Mouse (Mus musculus): ENCODE measurements at regions not wholly inside any gene's neighbourhood (a gene's known extent, or its start where the extent isn't known, plus 50 kb on each side); places are given as distances from the start of the nearest gene placed in this dataset.

DNA sequence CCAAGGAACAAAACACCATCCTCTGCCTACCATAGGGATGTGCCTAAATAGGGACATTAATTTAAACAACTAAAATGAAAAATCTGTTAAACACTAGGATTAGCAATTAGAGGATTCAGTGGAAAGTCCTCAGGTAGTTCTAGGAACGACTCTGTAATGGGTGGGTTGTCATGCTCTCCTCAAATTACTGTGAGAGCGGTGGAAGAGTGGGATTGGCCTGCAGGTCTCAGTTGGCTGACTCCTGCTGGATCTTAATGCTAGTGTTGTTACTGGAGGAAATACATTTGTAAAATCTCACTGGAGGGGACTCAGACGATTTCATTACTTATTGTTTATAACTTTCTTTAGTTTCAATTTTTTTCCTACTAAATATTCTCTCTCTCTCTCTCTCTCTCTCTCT lies 525.6 kb upstream of the 4930452B06Rik start:
- no peak for DNase-seq (ENCODE audit: low read depth, low spot score)

DNA sequence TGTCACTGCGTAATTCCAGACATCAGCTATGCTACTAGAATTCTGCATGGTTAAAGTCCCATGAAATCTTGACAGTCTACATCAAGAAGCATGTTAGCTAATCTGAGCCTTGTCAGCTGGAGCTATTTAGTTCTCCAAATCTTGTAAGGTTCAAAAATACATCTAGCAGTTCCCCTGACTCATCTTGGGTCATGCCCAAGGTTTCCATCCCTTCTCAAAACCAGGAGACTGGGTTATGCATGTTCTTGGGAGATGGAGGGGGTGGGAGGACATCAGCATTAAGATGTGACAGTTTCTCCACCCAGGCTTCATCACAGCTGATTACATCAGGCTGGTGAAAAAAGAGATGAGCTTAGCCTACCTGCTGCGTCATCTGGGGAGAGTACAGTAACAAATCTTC lies 495.3 kb upstream of the 4930452B06Rik start:
- DNase-seq (ENCODE audit: low read depth, low spot score), result no peak

DNA sequence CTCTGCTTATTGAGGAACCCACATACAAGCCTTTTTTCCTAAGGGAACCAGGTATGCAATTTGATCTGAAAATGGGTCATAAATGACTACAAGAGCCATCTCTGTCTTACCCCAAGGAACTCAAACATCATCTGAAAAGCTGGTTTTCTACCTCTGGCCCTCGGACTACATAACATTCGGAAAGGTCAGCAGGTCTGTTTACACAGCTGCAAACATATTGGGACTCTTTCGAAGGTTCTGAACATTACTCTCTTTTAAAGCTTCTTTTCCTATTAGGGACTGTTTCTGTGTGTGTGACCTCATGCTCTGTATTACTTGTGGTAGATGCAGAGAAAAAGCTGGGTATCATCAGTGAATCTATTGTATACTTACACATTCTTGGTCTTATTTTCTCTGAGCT lies 491.9 kb upstream of the 4930452B06Rik start:
- DNase-seq (ENCODE audit: low read depth, low spot score), result no peak

DNA sequence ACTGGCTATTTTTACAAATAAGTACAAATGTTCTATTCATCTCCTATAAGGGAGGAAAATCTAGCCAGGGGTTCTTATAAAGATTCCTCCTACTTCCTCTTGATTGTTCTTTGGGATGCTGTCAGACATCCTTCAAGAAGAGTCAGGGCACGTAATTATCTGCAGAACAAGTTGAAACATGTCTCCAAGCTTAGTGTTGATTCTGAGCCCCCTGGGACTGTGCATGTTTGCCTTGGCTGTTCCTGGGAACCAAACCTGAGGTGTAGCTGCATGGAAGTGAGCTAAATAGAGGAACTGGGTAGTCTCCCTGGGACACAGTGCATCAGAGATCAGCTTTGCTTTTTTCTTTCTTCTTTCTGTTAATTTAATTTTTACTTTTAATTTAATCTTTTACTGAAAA lies 484.8 kb upstream of the 4930452B06Rik start:
- no peak for DNase-seq (ENCODE audit: low read depth, low spot score)

DNA sequence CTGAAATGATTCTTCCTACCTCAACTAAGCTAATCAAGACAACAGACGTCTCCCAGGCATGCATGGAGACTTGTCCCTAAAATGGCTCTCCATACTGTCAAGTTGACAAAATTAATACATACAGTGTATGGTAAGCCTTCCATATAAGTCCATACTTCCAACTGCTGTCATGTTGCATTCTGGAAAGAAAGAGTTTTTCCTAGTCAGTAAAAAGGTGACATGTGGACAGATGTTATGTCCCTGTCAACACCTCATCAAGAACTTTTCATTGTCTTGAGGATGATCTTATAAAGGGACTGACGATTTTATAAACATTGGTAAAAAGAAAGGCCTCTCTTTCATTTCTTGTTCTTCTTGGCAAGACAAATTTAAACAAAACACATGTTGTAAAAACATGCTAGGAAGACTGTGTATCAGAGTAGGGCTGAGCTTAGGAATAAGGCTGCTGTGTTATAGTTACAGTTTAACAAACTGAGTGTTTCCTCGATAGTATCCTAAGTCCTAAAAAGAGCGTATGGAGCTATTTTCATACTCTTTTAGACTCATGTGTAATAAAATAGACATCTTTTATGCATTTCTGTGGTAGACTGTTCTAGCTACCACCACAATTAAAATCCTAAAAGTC lies 480.7 kb upstream of the 4930452B06Rik start:
- DNase-seq (ENCODE audit: low read depth, low spot score), result no peak

DNA sequence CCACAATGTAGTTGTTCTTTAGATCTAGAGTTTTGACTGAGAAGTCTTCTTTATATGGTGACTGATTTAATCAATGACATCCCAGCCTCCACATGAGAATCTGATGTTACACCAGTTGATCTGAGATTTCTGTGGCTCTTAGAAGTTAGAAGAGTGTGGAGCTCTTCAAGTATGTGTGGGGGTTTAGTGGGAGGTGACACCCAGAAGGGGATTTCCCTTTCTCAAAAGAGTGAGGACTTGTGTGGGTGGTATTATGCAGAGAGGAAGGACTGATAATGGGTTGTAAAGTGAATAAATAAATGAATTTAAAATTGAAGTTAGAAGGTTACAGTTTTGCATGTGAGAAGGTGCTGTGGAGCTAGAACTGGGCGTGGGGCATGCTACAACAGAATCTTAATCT lies 439.7 kb upstream of the 4930452B06Rik start:
- DNase-seq (ENCODE audit: low read depth, low spot score), result no peak

DNA sequence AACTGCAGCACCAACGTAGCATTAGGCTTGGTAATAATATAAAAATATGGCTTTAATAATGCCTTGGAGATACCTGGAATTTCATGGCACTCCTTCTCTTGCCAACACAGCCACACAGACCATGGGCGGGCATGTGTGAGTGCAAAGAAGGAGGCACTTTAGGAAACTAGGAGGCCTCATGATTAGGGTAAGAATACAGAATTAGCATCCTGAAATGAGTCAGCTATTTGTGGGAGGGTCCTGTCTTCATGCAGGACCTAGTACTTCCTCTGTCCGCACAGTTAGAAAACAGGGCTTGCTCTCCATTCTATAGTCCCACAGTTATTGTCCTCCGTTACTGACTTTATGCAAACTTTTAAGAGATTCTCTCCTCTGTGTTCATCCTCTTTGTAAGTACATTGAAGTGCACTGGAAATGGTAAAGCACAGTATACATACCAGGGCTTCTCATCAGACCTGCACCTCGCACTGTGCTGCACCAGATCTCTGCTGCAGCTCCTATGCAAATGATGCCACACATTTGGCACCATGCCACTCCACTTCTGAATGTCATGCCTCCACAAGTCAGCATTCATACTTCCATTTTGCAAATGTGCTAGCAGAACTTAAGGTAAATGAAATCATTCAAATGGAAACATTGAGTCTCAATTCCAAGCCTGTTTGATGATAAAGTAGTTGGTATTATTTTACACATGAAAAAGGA lies 423.7 kb upstream of the 4930452B06Rik start:
- DNase-seq (ENCODE audit: low read depth, low spot score), result no peak

DNA sequence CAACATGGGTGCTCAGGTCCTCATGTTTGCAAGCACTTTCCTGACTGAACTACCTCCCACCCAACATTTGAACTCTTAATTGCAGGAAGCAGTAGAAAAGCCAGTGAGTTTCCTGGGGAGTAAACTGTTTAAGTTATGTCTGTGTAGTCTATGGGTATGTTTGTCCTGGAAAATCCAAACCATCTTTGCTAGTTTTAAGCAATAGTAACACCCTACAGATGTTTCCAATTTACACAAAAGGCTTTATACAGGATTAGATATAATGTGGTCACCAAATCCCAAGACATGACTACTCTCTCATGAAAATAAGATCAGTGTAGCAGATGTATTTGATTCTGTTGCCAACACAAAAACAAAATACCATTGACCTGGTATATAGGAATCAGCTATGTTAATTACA lies 421.1 kb upstream of the 4930452B06Rik start:
- no peak for DNase-seq (ENCODE audit: low read depth, low spot score)

DNA sequence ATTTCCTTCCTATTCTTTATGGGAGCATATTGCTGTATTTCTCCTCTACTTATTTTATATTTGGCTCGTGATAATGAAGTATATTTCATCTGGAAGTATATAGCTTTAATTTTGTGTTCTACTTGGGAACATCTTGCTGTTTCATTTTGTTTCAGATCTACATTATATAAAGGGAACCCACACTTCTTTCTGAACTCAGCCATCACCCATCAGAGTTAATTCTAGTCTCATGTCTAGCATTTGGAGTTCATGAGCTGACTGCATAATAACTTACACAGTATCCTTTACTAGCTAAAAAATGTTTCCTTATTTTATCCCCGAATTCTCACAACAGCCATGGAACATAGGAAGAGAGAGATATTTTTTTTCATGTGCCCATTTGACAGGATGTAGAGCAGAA lies 413.6 kb upstream of the 4930452B06Rik start:
- no peak for DNase-seq (ENCODE audit: low read depth, low spot score)

DNA sequence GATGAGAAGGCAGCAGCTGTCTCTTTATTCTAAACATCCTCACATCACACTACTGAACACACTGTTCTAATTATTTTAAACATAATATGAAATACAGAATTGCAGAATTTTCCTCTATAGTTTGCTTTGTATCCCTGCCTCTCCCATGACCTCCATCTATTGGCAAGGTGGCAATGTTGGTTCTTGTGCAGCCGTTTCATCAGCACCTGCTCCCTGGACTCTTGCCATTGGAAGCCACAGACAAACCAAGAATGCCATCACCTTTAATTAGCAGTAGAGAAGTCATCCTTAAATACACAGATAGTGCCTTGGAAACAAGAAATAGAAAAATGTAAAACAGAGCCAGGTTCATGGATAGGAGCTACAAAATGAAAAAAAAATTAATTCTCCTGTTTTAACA lies 413.0 kb upstream of the 4930452B06Rik start:
- no peak for DNase-seq (ENCODE audit: low read depth, low spot score)

DNA sequence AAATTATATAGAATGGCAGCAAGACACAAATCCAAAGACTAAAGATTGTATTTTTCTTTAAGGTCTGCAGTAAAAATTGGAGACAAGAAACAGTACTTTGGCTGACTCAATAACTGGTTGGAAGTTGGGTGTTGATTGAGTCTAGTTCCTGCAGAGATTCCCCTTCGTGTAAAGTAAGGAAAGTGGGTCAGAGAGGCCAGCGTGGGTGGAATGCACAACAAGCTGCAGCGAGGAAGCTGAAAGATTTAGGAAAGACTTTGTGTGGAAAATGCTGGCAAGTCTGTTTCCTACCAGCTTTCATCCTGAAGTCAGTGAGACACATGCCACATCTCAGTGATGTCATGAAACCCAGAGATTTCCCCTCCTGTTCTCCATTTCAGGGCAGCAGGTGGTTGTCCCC lies 405.1 kb upstream of the 4930452B06Rik start:
- no peak for DNase-seq (ENCODE audit: low read depth, low spot score)

DNA sequence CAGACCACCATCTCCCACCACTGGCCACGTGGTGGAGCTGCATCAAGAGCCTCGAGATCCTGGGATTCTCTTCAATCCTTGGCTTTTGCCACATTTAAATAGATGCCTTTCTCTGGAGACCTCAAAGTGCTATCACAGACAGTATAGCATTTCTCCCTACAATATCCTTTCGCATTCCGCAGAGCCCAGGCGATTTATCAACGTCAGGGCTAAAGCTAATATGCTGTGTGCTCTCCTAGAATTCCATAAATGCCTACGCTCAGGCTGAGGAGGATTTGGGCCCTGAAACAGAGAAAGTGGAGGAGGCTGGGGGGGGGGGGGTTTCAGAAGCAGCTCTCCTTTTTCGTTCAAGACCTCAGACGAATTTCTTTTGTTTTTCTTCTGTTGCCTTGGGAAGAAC lies 394.0 kb upstream of the 4930452B06Rik start:
- DNase-seq (ENCODE audit: low read depth, low spot score), result no peak

DNA sequence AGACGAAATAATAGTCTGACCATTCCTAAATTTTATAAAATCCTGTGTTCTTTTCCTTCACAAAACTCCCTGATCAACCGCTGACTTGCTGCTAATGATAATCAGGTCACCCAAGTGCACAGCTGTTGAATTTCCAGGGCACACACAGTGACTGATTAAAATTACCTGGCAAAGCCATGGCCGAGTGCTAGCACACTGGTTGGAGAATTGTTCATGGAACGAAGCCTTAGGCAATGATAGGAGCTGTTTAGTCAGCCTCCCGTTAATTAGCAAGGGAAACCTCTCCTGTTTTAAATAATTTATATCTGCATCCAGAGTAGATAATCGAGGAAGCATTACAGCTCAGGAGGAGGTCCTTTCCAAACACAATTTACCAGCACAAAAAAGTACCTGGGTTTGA lies 362.8 kb upstream of the 4930452B06Rik start:
- no peak for DNase-seq (ENCODE audit: low read depth, low spot score)

DNA sequence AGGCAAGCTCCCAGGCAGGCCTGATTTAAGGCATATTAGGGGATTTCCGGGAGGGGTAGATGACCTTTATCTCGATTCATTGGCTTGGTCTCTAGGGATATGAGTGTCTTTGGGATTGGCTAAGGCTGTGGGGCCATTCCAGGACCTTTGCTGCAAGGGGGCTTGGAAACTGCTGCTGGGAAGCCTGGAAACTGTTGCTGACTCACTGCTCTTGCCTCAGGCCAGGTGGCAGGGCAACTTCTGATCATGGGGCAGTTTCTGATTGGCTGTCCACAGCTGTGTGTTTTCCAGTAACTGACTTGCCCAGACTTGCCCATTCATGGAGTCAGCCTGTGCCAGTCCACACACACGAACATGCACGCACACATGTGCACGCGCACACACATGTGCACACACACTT lies 349.8 kb upstream of the 4930452B06Rik start:
- no peak for DNase-seq (ENCODE audit: low read depth, low spot score)

DNA sequence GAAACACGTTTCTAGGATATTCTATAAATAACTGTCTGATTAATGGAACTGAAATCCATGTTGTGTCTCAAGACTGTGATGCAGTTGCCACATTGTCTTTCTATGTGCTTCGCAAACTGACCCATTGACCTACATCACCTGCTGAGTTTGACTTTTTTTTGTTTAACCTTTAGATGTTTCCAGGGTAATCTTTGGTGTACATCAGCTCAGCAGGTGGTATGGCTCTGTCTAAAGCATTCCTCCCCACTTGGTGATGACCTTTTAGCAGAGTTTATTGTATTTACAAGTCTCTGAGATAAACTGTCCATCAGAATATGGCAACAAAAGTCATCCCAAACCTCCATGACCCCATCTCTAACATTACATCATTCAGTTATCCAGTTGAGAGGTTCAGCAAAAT lies 337.0 kb upstream of the 4930452B06Rik start:
- no peak for DNase-seq (ENCODE audit: low read depth, low spot score)

DNA sequence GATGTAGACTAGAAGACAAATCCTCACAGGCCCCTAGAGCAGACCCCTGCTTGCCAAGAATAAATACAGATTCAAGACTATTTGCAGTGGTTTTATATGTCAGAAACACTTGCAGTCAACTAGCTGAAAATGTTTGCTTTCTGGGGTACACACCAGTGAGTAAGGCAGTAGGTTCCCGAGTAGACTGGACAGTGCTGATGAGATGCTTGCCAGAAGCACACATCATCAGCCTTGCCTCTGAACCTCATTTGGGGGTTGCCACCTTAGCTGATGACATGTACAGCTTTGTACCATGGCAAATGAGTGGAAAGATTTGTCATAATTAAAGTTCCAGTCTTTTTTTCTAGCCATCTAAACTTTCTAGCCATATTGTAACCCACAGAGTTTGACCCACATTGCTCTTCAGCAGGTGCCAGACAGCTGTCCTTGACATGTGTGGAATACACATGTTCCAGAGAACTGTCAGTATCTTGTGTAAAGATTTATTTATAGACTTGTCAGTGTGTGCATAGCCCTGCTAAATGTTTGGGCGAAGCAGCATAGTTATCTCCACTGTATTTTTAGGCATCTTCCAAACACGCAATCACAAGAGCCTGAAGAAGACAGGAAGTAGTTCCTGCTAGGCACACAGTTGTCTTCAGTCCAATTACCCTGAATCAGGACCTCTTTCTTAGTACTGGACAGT lies 334.5 kb upstream of the 4930452B06Rik start:
- no peak for DNase-seq (ENCODE audit: low read depth, low spot score)

DNA sequence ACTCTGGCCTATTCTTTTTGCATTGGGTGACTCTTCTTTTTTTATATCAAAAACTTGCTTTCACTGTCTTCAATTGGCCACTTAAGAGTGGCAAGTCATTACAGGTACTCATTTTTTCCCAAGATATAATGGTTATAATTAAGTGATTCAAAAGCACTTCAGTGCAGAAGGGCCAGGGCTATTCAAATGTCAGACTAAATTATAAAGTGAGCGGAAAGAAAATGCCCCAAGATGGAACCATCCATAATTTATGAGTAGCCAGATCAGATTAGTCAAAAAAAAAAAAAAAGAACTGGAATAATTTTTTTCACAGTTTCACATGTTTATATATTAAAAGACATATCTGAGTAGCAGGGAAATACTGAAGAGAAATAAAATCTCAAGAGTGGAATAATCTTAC lies 333.8 kb upstream of the 4930452B06Rik start:
- no peak for DNase-seq (ENCODE audit: low read depth, low spot score)

DNA sequence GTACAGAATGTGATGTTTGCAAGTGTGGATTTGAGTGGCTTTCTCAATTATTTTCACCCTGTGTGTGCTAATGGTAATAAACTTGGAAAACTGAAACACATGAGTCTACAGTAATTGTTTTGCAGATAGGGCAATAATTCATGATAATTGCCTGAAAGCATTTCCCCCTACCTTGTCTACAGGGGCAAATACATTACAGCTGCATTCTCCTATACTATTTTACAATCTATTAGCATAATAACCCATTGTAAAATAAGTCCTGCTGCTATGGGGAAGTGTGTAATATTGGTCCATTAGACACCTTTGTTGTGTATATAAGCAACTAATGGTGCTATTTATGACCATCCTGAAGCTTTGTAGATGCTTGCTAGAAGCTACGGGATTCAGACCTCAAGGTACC lies 327.4 kb upstream of the 4930452B06Rik start:
- DNase-seq (ENCODE audit: low read depth, low spot score), result no peak

DNA sequence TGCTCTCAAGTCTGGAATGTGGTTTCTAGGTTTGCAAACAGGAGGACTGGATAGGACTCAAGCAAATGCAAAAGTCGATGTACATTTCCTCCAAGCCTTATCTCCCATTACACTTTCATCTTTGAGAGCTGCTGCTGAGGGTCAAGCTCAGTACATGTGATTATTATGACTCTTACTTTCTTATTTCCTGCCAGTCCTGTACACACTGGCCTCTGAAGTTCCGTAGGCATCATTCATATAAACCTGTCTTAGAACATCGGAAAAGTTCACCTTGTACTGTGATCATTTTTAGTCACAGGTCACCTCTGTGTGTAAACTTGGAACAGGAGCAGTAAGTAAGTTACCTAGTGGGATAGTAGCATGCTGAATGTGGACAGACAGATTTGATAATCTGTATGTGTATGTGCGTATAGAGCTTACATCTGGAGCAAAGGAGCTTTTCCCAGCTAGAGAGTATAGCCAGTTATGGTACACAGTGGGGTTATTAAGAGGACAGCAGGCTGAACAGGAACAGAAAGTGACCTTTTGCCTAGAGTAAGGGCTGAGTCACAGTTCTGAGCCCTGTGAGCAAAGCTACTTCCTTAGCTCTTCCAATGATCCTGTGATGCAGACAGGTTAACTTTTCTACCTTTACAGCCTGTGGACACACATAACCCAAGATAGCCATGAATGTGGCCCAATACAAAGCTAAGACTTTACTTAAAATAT lies 319.2 kb upstream of the 4930452B06Rik start:
- no peak for DNase-seq (ENCODE audit: low read depth, low spot score)

DNA sequence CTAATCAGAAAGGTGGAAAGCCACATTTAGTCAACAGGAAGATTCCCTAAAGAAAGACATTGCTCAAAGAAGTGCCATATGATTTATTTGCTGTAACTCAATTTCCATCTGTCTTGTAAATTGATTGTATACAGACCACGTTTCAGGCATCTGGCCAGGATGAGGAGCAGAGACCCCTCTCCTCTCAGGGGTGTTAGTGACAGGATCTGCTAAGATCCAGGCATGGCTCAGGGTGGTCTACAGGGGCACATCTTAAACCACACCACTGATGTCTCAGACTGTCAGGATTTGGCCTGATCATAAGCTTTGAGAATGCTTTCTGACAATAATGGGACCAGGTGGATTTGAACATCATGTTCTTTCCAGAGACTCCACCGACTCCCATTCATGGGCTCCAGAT lies 295.5 kb upstream of the 4930452B06Rik start:
- no peak for DNase-seq (ENCODE audit: low read depth, low spot score)

DNA sequence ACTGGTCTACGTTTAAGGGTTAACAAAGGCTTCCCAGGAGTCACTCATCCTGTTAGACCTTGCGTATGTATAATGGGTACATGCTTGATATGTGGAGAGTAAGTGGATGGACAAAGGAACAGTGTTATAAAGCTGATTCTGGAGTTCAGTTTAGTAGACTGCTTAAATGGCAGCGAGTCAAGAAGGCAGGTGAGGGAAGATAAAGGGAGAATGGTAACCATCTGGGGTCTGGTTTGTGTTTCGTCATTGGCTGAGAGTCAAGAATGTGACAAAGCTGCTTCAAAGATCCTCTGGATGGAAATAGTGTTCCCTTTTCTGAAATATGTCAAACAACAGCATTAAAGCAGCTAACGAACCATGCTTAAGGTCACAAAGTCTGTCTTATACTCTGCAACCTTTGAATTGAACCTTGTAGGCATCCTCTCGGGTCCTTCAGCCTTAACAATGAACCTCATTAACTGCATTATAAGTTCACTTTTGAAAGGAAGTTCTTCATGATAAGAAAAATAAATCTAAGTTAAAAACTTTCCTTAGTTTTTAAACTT lies 286.9 kb upstream of the 4930452B06Rik start:
- DNase-seq (ENCODE audit: low read depth, low spot score), result no peak

DNA sequence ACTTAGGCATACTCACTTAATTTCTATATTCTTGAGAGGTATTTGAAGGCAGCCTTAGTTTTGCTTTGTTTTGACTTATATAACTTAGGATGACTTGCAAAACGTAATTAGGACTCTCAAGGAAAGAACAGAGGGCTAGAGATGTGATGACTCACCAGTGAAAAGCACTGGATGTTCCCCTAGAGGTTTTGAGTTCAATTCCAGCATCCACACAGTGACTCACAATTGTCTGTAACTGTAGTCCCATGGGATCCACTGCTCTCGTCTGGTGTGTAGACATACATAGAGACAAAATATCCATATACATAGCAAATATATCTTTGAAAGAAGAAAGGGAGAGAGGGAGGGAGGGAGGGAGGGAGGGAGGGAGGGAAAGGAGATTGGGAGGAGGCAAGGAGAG lies 282.7 kb upstream of the 4930452B06Rik start:
- no peak for DNase-seq (ENCODE audit: low read depth, low spot score)
